Mouse (Mus musculus) hindbrain, postnatal 0 days (tissue): ENCODE results near the gene Gm49318. TPM values are rescaled to one million over a fixed set of nuclear protein-coding genes. Genes with fewer than 3 reads are reported as not detected.

Experiments used
- ATAC-seq: fragments of 200-750 bp; cut with Nextera tagmentation; 2 replicates; pipeline ENCODE4 v1.8.0; 2017; ENCODE audit warnings: mild to moderate bottlenecking, moderate TSS enrichment, moderate library complexity
- DNase-seq: peaks from one replicate; pipeline ENCODE4 v3.0.0-alpha.2; 2015; ENCODE audit warnings: low spot score
- H3K27ac ChIP-seq: fragments of 300-500 bp; sonication (generic); 2 replicates; pipeline ENCODE4 v1.5.1; 2014; ENCODE audit warnings: mild to moderate bottlenecking
- H3K27me3 ChIP-seq: fragments of 300-500 bp; sonication (generic); 2 replicates; pipeline ENCODE4 v1.6.1; 2014; ENCODE audit warnings: low read length, mixed read lengths; ENCODE audit not compliant: insufficient read depth
- H3K36me3 ChIP-seq: fragments of 300-500 bp; sonication (generic); 2 replicates; pipeline ENCODE4 v1.6.1; 2014; ENCODE audit warnings: low read length, mixed read lengths; ENCODE audit not compliant: insufficient read depth
- H3K4me1 ChIP-seq: fragments of 300-500 bp; sonication (generic); 2 replicates; pipeline ENCODE4 v1.6.1; 2014; ENCODE audit warnings: antibody characterized with exemption, low read length, mixed read lengths; ENCODE audit not compliant: insufficient read depth
- H3K4me2 ChIP-seq: fragments of 300-500 bp; sonication (generic); 2 replicates; pipeline ENCODE4 v1.6.1; 2014; ENCODE audit warnings: low read depth, mild to moderate bottlenecking, low read length, moderate library complexity, mixed read lengths
- H3K4me3 ChIP-seq: fragments of 300-500 bp; sonication (generic); 2 replicates; pipeline ENCODE4 v1.5.1; 2014; ENCODE audit warnings: low read length
- H3K9ac ChIP-seq: fragments of 300-500 bp; sonication (generic); replicated peaks from 2 replicates; pipeline ENCODE4 v1.6.1; 2014; ENCODE audit warnings: mild to moderate bottlenecking, low read length, moderate library complexity, mixed read lengths
- H3K9me3 ChIP-seq: fragments of 300-500 bp; sonication (generic); 2 replicates; pipeline ENCODE4 v1.6.1; 2016; ENCODE audit warnings: low read length, mixed read lengths
- CTCF ChIP-seq: IDR thresholded peaks from 2 replicates; pipeline ENCODE4 v1.5.1; 2016; ENCODE audit warnings: antibody characterized with exemption, control low read depth, low read depth
- WGBS: fragments of 180-500 bp; shearing (Covaris S2); extraction: QIAGEN DNeasy Blood & Tissue Kit; methylation state at CpG from one replicate; pipeline ENCODE4 v1.1.7; 2014; 5-methylcytosine and 5-hydroxymethylcytosine counted together
- polyA plus RNA-seq: library from polyadenylated mRNA; unstranded; fragments of >200 nt; fragmentation: Nextera tagmentation; extraction: Ambion mirVana; gene quantifications from 2 replicates; pipeline ENCODE4 v1.2.1, GENCODE M21; 2015
- total RNA-seq: library from RNA; depleted of rRNA; stranded (reverse); fragments of >200 nt; gene quantifications from 2 replicates; pipeline ENCODE4 v1.2.3, GENCODE M21; 2014; rRNA removed

Gm49318 gene
- not detected in 2 replicates for total RNA-seq
- not detected in 2 replicates for polyA plus RNA-seq

- peak within 1 kb of the TSS; percentile 92 for H3K9ac ChIP-seq
- H3K27me3 ChIP-seq, result no peaks in the 10 kb centered on the region
- peak within 1 kb of the TSS; percentile 90 for H3K4me3 ChIP-seq
- H3K9me3 ChIP-seq, result no peaks in the 10 kb centered on the region
- H3K4me1 ChIP-seq, result peaks cover 5% of the 10 kb centered on the region
- ATAC-seq, result peak; percentile 97
- TF ChIP-seq CTCF, result no peak; the same call in 1 of the 2 replicates
- DNase-seq, result peak; percentile 99
- WGBS, result under 1% methylated on average over 49 of the region's 87 CpGs
- peak within 1 kb of the TSS; percentile 66 for H3K4me2 ChIP-seq
- H3K27ac ChIP-seq, result peak within 1 kb of the TSS; percentile 98
- peaks cover 21% of the 10 kb centered on the region for H3K36me3 ChIP-seq
Observed at GRCm38 (mm10) chr9:22070791-22071573, at the start of gene Gm49318, which contains the start of gene Zfp653. Gene Gm49318 (minus strand): TSS chr9:22071259. Gene Zfp653 (minus strand): TSS chr9:22071376.

- DNase-seq (no peak), ATAC-seq (no peak)
- Histone ChIP-seq H3K36me3 (no peaks in the 10 kb centered on the region), H3K9ac (no peak overlapping the region), H3K27me3 (no peaks in the 10 kb centered on the region), H3K4me2 (no peak overlapping the region), H3K4me3 (no peak overlapping the region), H3K9me3 (no peaks in the 10 kb centered on the region), H3K4me1 (peaks cover 14% of the 10 kb centered on the region), H3K27ac (no peak overlapping the region)
- TF ChIP-seq CTCF, result no peak
- 89% methylated on average over 4 of the region's 4 CpGs for WGBS
Observed at GRCm38 (mm10) chr9:22119543-22119942, 48.5 kb upstream of the Gm49318 start.

GRCm38 (mm10) chr9:22117754-22118456, 46.8 kb upstream of the Gm49318 start:
- H3K27me3 ChIP-seq, result no peaks in the 10 kb centered on the region
- H3K9ac ChIP-seq, result peak overlapping the region; percentile 50
- 48% methylated on average over 10 of the region's 10 CpGs for WGBS
- H3K4me2 ChIP-seq, result peak overlapping the region; percentile 89
- DNase-seq, result peak; percentile 83
- H3K9me3 ChIP-seq, result no peaks in the 10 kb centered on the region
- H3K27ac ChIP-seq, result no peak overlapping the region
- TF ChIP-seq CTCF, result peak; percentile 75
- H3K4me1 ChIP-seq, result peaks cover 14% of the 10 kb centered on the region
- no peak for ATAC-seq
- peak overlapping the region; percentile 89 for H3K4me3 ChIP-seq
- peaks cover 12% of the 10 kb centered on the region for H3K36me3 ChIP-seq

DNA sequence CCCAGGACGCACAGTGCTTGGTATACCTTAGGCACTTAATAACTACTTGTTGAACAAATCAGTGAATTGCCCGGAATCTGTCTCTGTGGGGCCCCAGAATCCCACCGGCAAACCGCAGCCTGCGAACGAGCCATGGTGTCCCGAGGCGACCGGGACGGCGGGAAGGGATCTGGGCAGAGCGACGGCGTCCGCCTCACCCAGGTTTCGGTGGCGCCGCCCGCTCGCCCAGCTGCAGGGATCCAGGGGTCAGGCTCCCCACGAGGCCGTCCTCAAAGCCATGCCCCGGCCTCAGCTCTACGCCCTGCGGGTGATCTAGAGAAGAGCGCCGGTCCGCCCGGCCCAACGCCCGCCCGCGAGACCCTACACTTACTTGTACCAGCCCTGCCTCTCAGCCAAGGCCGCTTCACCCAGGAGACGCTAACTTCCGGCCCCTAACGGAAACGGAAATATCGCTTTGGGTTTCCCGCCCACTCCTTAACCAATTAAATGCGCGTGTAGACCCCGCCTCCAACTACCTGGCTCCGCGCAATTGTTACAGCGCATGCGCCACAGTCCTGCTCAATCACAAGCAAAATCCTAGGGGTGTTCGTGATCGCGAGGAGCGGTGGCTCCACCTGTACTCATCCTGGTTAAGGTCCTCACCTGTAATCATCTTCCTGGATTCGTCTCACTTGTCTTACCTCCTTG, 45.8 kb upstream of the Gm49318 start, which contains the start of gene Elof1:
TSS of gene Elof1 (minus strand) at position 433 of the 687 bp plus-strand sequence.
- ATAC-seq (peak; percentile 97), DNase-seq (peak; percentile 98)
- Histone ChIP-seq H3K4me3 (peak within 1 kb of the TSS; percentile 89), H3K27me3 (no peaks in the 10 kb centered on the region), H3K9me3 (no peaks in the 10 kb centered on the region), H3K9ac (peak within 1 kb of the TSS; percentile 80), H3K27ac (peak within 1 kb of the TSS; percentile 79), H3K4me1 (peaks cover 14% of the 10 kb centered on the region), H3K4me2 (peak within 1 kb of the TSS; percentile 89), H3K36me3 (peaks cover 22% of the 10 kb centered on the region)
- TF ChIP-seq CTCF, result 0 out of 2 replicates have a peak, but pooled peaks have one; percentile 16
- WGBS, result under 1% methylated on average over 52 of the region's 52 CpGs

DNA sequence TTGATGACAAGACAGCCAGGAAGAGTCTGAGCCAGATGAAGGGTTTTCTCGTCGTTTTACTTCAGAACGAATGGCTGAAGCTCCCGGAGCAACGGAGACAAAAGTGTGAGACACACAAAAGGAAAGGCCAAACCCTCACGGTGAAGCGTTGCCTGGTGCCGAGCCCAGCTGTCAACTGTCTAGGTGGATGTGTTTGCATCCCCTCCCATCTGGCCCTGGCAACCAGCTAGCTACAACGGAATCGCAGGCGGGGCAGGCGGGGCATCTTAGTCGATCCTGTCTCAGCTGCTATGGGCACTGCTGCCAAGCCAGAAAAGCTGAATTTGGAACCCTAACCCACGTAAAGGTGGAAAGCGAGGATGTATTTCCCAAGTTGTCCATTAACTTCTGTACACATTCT, 45.0 kb upstream of the Gm49318 start:
- H3K4me2 ChIP-seq, result peak overlapping the region; percentile 89
- H3K4me3 ChIP-seq, result peak overlapping the region; percentile 89
- no peaks in the 10 kb centered on the region for H3K27me3 ChIP-seq
- 0 out of 2 replicates have a peak, but pooled peaks have one; percentile 17 for ATAC-seq
- peak overlapping the region; percentile 80 for H3K9ac ChIP-seq
- DNase-seq, result peak; percentile 43
- H3K27ac ChIP-seq, result peak overlapping the region; percentile 79; the same call in 1 of the 2 replicates
- no peak for TF ChIP-seq CTCF
- no peaks in the 10 kb centered on the region for H3K9me3 ChIP-seq
- H3K36me3 ChIP-seq, result peaks cover 23% of the 10 kb centered on the region
- WGBS, result 9% methylated on average over 15 of the region's 15 CpGs
- peaks cover 14% of the 10 kb centered on the region for H3K4me1 ChIP-seq

DNA sequence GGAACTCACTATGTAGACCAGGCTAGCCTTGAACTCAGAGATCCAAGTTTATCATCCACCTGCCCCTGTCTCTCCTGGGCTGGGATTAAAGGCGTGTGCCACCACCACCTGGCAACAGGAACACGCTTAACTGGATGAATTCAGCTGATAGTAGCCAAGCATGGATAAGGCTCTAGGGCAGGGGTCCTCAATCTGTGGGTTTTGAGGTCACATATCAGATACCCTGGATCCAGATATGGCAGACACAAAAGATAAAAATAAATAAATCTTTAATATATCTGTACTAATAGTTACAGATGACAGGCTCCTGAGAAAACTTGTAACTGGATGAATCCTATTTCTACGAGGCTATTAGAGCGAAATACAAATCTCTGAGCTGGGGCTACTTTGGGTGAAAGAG, 44.6 kb upstream of the Gm49318 start:
- 76% methylated on average over 4 of the region's 4 CpGs for WGBS
- peak overlapping the region; percentile 79; the same call in 1 of the 2 replicates for H3K27ac ChIP-seq
- H3K27me3 ChIP-seq, result no peaks in the 10 kb centered on the region
- H3K9me3 ChIP-seq, result no peaks in the 10 kb centered on the region
- peaks cover 23% of the 10 kb centered on the region for H3K36me3 ChIP-seq
- H3K4me2 ChIP-seq, result peak overlapping the region; percentile 89
- H3K9ac ChIP-seq, result peak overlapping the region; percentile 80
- H3K4me1 ChIP-seq, result peaks cover 14% of the 10 kb centered on the region
- peak overlapping the region; percentile 89 for H3K4me3 ChIP-seq
- DNase-seq (no peak), ATAC-seq (no peak)
- no peak for TF ChIP-seq CTCF
